Mouse (Mus musculus): ENCODE data around the gene Colq.

The Colq gene

GRCm38 (mm10) chr14:31575866-31576265 is 15.3 kb downstream of the Colq start:
- DNase-seq (ENCODE audit: low read depth, low spot score), result no peak

GRCm38 (mm10) chr14:31574903-31575665 is 16.1 kb downstream of the Colq start:
- peak; percentile 13 for DNase-seq (ENCODE audit: low read depth, low spot score)

GRCm38 (mm10) chr14:31572561-31573175 is 18.5 kb downstream of the Colq start:
- no peak for DNase-seq (ENCODE audit: low read depth, low spot score)

GRCm38 (mm10) chr14:31571419-31571818 is 19.7 kb downstream of the Colq start:
- DNase-seq (ENCODE audit: low read depth, low spot score), result no peak

GRCm38 (mm10) chr14:31570131-31570951 is 20.8 kb downstream of the Colq start:
- DNase-seq (ENCODE audit: low read depth, low spot score), result no peak

GRCm38 (mm10) chr14:31569151-31569631 is 22.0 kb downstream of the Colq start:
- no peak for DNase-seq (ENCODE audit: low read depth, low spot score)

GRCm38 (mm10) chr14:31565478-31566212 is 25.5 kb downstream of the Colq start:
- DNase-seq (ENCODE audit: low read depth, low spot score), result no peak

GRCm38 (mm10) chr14:31564452-31565179 is 26.5 kb downstream of the Colq start:
- DNase-seq (ENCODE audit: low read depth, low spot score), result peak; percentile 18

GRCm38 (mm10) chr14:31560886-31561285 is 30.3 kb downstream of the Colq start:
- no peak for DNase-seq (ENCODE audit: low read depth, low spot score)

- no peak for DNase-seq (ENCODE audit: low read depth, low spot score)
Measured at GRCm38 (mm10) chr14:31559216-31559615, 31.9 kb downstream of the Colq start.

GRCm38 (mm10) chr14:31557784-31558183 is 33.4 kb downstream of the Colq start:
- DNase-seq (ENCODE audit: low read depth, low spot score), result no peak

- DNase-seq (ENCODE audit: low read depth, low spot score), result no peak
Measured at GRCm38 (mm10) chr14:31557273-31557672, 33.9 kb downstream of the Colq start.

- DNase-seq (ENCODE audit: low read depth, low spot score), result no peak
Measured at GRCm38 (mm10) chr14:31556526-31557260, 34.5 kb downstream of the Colq start.

GRCm38 (mm10) chr14:31555963-31556434 is 35.1 kb downstream of the Colq start:
- no peak for DNase-seq (ENCODE audit: low read depth, low spot score)

GRCm38 (mm10) chr14:31555021-31555420 is 36.1 kb downstream of the Colq start:
- DNase-seq (ENCODE audit: low read depth, low spot score), result peak; percentile 48

- no peak for DNase-seq (ENCODE audit: low read depth, low spot score)
Measured at GRCm38 (mm10) chr14:31543885-31544442, 47.2 kb downstream of the Colq start.

- no peak for DNase-seq (ENCODE audit: low read depth, low spot score)
Measured at GRCm38 (mm10) chr14:31537298-31537697, 53.8 kb downstream of the Colq start.

GRCm38 (mm10) chr14:31532656-31533055 is 58.5 kb downstream of the Colq start:
- DNase-seq (ENCODE audit: low read depth, low spot score), result no peak

- no peak for DNase-seq (ENCODE audit: low read depth, low spot score)
Measured at GRCm38 (mm10) chr14:31531506-31532148, 59.5 kb downstream of the Colq start.
